In genomic region chr12:55392733-55393577, GRCm38 (mm10) we compare ENCODE assay signal across 33 mouse cellular contexts. TPM values are rescaled to one million over a fixed set of nuclear protein-coding genes. Genes with fewer than 3 reads are reported as not detected.
DNase-seq lines count a peak whose midpoint lies in the region; ATAC-seq lines count a peak whose summit lies in the region.
"Had no signal": no experiment of that assay in that cellular context is flagged by ENCODE, and none has a peak within 500 bp of the region (broad histone marks: within the 10 kb centered on the region; RNA-seq: fewer than 3 reads in every experiment).

No protein-coding gene starts in this region.

- H3K27ac ChIP-seq in forebrain, embryonic 16.5 days (ENCODE audit: low read length) = no peak overlapping the region
- H3K27ac ChIP-seq: embryonic facial prominence, embryonic 10.5 days; embryonic facial prominence, embryonic 15.5 days; forebrain, embryonic 13.5 days; hindbrain, embryonic 10.5 days; kidney, postnatal 0 days; limb, embryonic 12.5 days; liver, embryonic 15.5 days; midbrain, embryonic 15.5 days; stomach, postnatal 0 days had no signal

- ATAC-seq in inflammation-experienced regulatory T-cells, adult 6 months = peak; percentile 33
- ATAC-seq in forebrain, embryonic 16.5 days = no peak
- ATAC-seq: forebrain, embryonic 13.5 days; hindbrain, embryonic 16.5 days; intestine, embryonic 16.5 days; midbrain, embryonic 15.5 days had no signal

- no peaks in the 10 kb centered on the region for H3K9me3 ChIP-seq in forebrain, embryonic 16.5 days (ENCODE audit: control insufficient read depth, low read length)
- H3K9me3 ChIP-seq: embryonic facial prominence, embryonic 10.5 days; embryonic facial prominence, embryonic 15.5 days; forebrain, embryonic 13.5 days; heart, embryonic 12.5 days; hindbrain, embryonic 10.5 days; limb, embryonic 12.5 days; liver, embryonic 15.5 days; midbrain, embryonic 15.5 days had no signal

- no peaks in the 10 kb centered on the region for H3K36me3 ChIP-seq in forebrain, embryonic 16.5 days (ENCODE audit: control insufficient read depth, insufficient read depth)
- H3K36me3 ChIP-seq: embryonic facial prominence, embryonic 10.5 days; embryonic facial prominence, embryonic 15.5 days; heart, embryonic 12.5 days; hindbrain, embryonic 10.5 days; limb, embryonic 12.5 days; liver, embryonic 15.5 days; midbrain, embryonic 15.5 days had no signal

- H3K9ac ChIP-seq in forebrain, embryonic 16.5 days (replicated peaks; ENCODE audit: low read depth, low read length) = no peak overlapping the region
- H3K9ac ChIP-seq: embryonic facial prominence, embryonic 15.5 days; forebrain, embryonic 13.5 days; heart, embryonic 12.5 days; limb, embryonic 12.5 days; liver, embryonic 15.5 days; lung, embryonic 14.5 days; midbrain, embryonic 15.5 days had no signal

- 91% methylated on average over 11 of the region's 11 CpGs for WGBS in forebrain, embryonic 16.5 days

- no peaks in the 10 kb centered on the region for H3K27me3 ChIP-seq in forebrain, embryonic 16.5 days (replicated peaks; ENCODE audit: control insufficient read depth, insufficient read depth, low read length)
- H3K27me3 ChIP-seq: embryonic facial prominence, embryonic 15.5 days; forebrain, embryonic 13.5 days; heart, embryonic 12.5 days; limb, embryonic 12.5 days; midbrain, embryonic 15.5 days had no signal

- no peak overlapping the region for H3K4me3 ChIP-seq in forebrain, embryonic 16.5 days (replicated peaks; ENCODE audit: low read length)
- H3K4me3 ChIP-seq: embryonic facial prominence, embryonic 10.5 days; embryonic facial prominence, embryonic 15.5 days; forebrain, embryonic 13.5 days; heart, embryonic 12.5 days; hindbrain, embryonic 10.5 days; limb, embryonic 12.5 days; liver, embryonic 15.5 days; midbrain, embryonic 15.5 days had no signal

- 0 out of 2 replicates have a peak, but pooled peaks cover 5% of the 10 kb centered on the region for H3K4me1 ChIP-seq in forebrain, embryonic 16.5 days (replicated peaks; ENCODE audit: control insufficient read depth, insufficient read depth, low read length)
- H3K4me1 ChIP-seq: embryonic facial prominence, embryonic 15.5 days had no signal

- no peak overlapping the region for H3K4me2 ChIP-seq in forebrain, embryonic 16.5 days (ENCODE audit: low read length)
- H3K4me2 ChIP-seq: embryonic facial prominence, embryonic 15.5 days; forebrain, embryonic 13.5 days; heart, embryonic 12.5 days; limb, embryonic 12.5 days; liver, embryonic 15.5 days; lung, embryonic 14.5 days; midbrain, embryonic 15.5 days had no signal

- peak; percentile 84 for DNase-seq in 3T3-L1 (ENCODE audit: low read depth, low spot score)
- DNase-seq in CD4-positive, CD25-positive, alpha-beta regulatory T cell, adult 2 months (ENCODE audit: low read depth, low spot score) = peak; percentile 48
- peak; percentile 77 for DNase-seq in NIH3T3 (ENCODE audit: low read depth)
- DNase-seq in layer of hippocampus, postnatal 36 days = no peak
- no peak for DNase-seq in layer of hippocampus, adult 11-12 months (ENCODE audit: low spot score)
- DNase-seq: adrenal gland, adult 8-10 months; cerebellum, adult 8-10 months; cerebellum, postnatal 25 days; gastrocnemius, postnatal 25 days; heart, adult 18-20 months; heart, postnatal 10 days; kidney, adult 8-10 months; layer of hippocampus, adult 9-11 months; lung, embryonic 14.5 days; lung, postnatal 14 days; right cerebral cortex, postnatal 25 days; spleen, adult 18-20 months; thymus, adult 18-20 months; thymus, postnatal 4 days had no signal

RNA-seq across cellular contexts. Expression of gene Psma6, which starts 8.9 kb away (rescaled TPM):
- 100 to 1,000 TPM; 255 to 323 (median 266) TPM for polyA plus RNA-seq in inflammation-experienced regulatory T-cells, adult 6 months (2017; shearing (Covaris generic))
- polyA plus RNA-seq in forebrain, embryonic 16.5 days (2015; fragmentation: Nextera tagmentation; extraction: Ambion mirVana) = 434 and 452 TPM in 2 replicates
- 100 to 1,000 TPM; 142 to 152 TPM for total RNA-seq in layer of hippocampus, postnatal 36 days (2021)

Comparison
In these comparisons a context has a peak if more than half of its experiments do, and no peak if none do; other contexts are left out.
1. DNase-seq: peak in 3T3-L1 (single experiment), CD4-positive, CD25-positive, alpha-beta regulatory T cell, adult 2 months (single experiment) and NIH3T3 (single experiment); none in layer of hippocampus, postnatal 36 days (0 of 2) and layer of hippocampus, adult 11-12 months (single experiment).